Mouse (Mus musculus): ENCODE measurements around the gene Dlgap5.

The Dlgap5 gene

DNA sequence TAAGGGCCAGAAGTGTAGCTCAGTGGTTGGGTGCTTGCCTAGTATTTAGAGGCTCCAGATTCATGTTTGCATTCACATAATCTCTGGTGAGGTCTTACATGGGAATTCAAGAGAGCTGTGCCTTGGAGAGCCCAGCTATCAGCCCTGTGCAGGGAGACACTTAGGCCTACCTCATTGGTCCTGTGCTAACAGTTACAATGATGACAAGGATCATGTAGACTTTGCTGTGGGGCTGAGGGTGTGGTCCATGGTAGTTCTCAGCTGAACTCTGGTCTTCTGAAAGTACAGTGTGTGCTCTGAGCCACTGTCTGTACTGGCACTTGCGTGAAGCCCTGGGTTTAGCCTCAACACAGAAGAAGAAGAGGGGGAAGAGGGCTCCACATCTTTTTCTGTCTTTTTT is 71.5 kb downstream of the Dlgap5 start:
- no peak for DNase-seq

- DNase-seq: no peak
These were observed 76.4 kb downstream of the Dlgap5 start for GRCm38 (mm10) chr14:47341811-47342291.

- DNase-seq: no peak
These were observed 77.8 kb downstream of the Dlgap5 start for GRCm38 (mm10) chr14:47340231-47340925.

All from kidney, adult 18-20 months (tissue).